Mouse (Mus musculus) erythroblast, embryonic 14.5 days (primary cell): Measurements from ENCODE around the gene Yars. TPM values are rescaled to one million over a fixed set of nuclear protein-coding genes. Genes with fewer than 3 reads are reported as not detected.
"Not testable (repeated sequence)": the region's sequence is repeated elsewhere in the genome, so short reads cannot be mapped to it uniquely, and the experiment has no call there.

Source experiments
- H3K27me3 ChIP-seq: 2 replicates; pipeline ENCODE4 v1.6.1; 2012; ENCODE audit warnings: inconsistent platforms; ENCODE audit not compliant: control insufficient read depth
- H3K36me3 ChIP-seq: 2 replicates; pipeline ENCODE4 v1.6.1; 2012; ENCODE audit warnings: mild to moderate bottlenecking, inconsistent platforms; ENCODE audit not compliant: control insufficient read depth
- H3K4me1 ChIP-seq: 2 replicates; pipeline ENCODE4 v1.6.1; 2012; ENCODE audit warnings: inconsistent platforms; ENCODE audit not compliant: control insufficient read depth
- H3K4me3 ChIP-seq: replicated peaks from 2 replicates; pipeline ENCODE3; 2012; ENCODE audit warnings: moderate library complexity, mild to moderate bottlenecking, inconsistent platforms
- H3K9me3 ChIP-seq: 2 replicates; pipeline ENCODE4 v1.6.1; 2012; ENCODE audit warnings: low read length, inconsistent platforms, mixed read lengths; ENCODE audit not compliant: control insufficient read depth
- GATA1 ChIP-seq: IDR thresholded peaks from 2 replicates; pipeline ENCODE4 v1.6.1; 2012; ENCODE audit warnings: low read length, inconsistent platforms, mixed read lengths
- TAL1 ChIP-seq: IDR thresholded peaks from 3 replicates; pipeline ENCODE4 v1.6.1; 2012; ENCODE audit warnings: low read length, inconsistent platforms, mixed read lengths
- polyA plus RNA-seq: library from polyadenylated mRNA; stranded (reverse); fragments of >175 nt; gene quantifications from 2 replicates; pipeline ENCODE4 v1.2.3, GENCODE M21; 2012

Yars gene
- polyA plus RNA-seq, 1 experiment, result 2.7 TPM

DNA sequence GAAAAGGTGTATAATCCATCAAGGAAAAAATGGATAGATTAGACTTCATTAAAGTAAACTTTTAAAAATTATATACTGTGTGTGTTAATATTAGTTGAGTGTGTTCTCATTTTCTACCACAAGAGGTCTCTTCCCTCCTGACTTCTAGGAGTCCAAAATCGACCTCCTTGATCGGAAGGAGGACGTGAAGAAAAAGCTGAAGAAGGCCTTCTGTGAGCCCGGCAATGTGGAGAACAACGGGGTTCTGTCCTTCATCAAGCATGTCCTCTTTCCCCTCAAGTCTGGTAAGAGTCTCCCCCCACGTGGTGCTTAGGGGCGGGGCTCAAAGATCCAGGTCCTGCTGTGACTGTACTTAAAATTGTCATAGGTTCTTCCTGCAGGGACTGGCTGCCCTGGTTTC lies 19.9 kb downstream of the Yars start:
- Histone ChIP-seq H3K4me1 (no peaks in the 10 kb centered on the region), H3K9me3 (no peaks in the 10 kb centered on the region), H3K4me3 (no peak overlapping the region), H3K27me3 (no peaks in the 10 kb centered on the region), H3K36me3 (peaks cover 98% of the 10 kb centered on the region)
- no peak for TF ChIP-seq GATA1

- Histone ChIP-seq H3K36me3 (peaks cover 98% of the 10 kb centered on the region), H3K9me3 (no peaks in the 10 kb centered on the region), H3K4me3 (no peak overlapping the region), H3K4me1 (no peaks in the 10 kb centered on the region), H3K27me3 (no peaks in the 10 kb centered on the region)
- no peak for TF ChIP-seq GATA1
- TF ChIP-seq TAL1, result no peak
These were observed 21.9 kb downstream of the Yars start for GRCm38 (mm10) chr4:129211461-129211860.

DNA sequence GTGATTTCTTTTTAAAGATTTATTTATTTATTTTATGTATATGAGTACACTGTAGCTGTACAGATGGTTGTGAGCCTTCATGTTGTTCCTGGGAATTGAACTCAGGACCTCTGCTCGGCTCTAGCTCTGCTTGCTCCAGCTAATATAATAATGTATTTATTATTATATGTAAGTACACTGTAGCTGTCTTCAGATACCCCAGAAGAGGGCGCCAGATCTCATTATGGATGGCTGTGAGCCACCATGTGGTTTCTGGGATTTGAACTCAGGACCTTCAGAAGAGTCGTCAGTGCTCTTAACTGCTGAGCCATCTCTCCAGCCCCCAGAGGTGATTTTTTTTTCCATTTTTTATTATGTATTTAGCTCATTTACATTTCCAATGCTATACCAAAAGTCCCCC lies 22.9 kb downstream of the Yars start:
- not testable (repeated sequence) for H3K4me1 ChIP-seq, H3K27me3 ChIP-seq, H3K9me3 ChIP-seq, H3K4me3 ChIP-seq
- H3K36me3 ChIP-seq, result peaks cover 98% of the 10 kb centered on the region

- Histone ChIP-seq H3K9me3 (peaks cover under 1% of the 10 kb centered on the region; the same call in 1 of the 2 replicates), H3K36me3 (peaks cover 84% of the 10 kb centered on the region), H3K4me1 (peaks cover 9% of the 10 kb centered on the region), H3K4me3 (no peak overlapping the region), H3K27me3 (peaks cover 22% of the 10 kb centered on the region)
- TF ChIP-seq GATA1, result no peak
- no peak for TF ChIP-seq TAL1
These were observed 29.1 kb downstream of the Yars start for GRCm38 (mm10) chr4:129218569-129219175.

- Histone ChIP-seq H3K27me3 (peaks cover 27% of the 10 kb centered on the region), H3K9me3 (peaks cover 5% of the 10 kb centered on the region; the same call in 1 of the 2 replicates), H3K4me3 (no peak overlapping the region), H3K4me1 (peaks cover 11% of the 10 kb centered on the region), H3K36me3 (peaks cover 81% of the 10 kb centered on the region)
- TF ChIP-seq GATA1 (no peak), TAL1 (no peak)
These were observed 29.6 kb downstream of the Yars start for GRCm38 (mm10) chr4:129219198-129219597.

GRCm38 (mm10) chr4:129220376-129221089 lies 31.0 kb downstream of the Yars start:
- Histone ChIP-seq H3K4me3 (no peak overlapping the region), H3K4me1 (peaks cover 11% of the 10 kb centered on the region), H3K27me3 (peaks cover 41% of the 10 kb centered on the region), H3K36me3 (peaks cover 68% of the 10 kb centered on the region), H3K9me3 (peaks cover 5% of the 10 kb centered on the region; the same call in 1 of the 2 replicates)
- TF ChIP-seq TAL1 (no peak), GATA1 (no peak)

DNA sequence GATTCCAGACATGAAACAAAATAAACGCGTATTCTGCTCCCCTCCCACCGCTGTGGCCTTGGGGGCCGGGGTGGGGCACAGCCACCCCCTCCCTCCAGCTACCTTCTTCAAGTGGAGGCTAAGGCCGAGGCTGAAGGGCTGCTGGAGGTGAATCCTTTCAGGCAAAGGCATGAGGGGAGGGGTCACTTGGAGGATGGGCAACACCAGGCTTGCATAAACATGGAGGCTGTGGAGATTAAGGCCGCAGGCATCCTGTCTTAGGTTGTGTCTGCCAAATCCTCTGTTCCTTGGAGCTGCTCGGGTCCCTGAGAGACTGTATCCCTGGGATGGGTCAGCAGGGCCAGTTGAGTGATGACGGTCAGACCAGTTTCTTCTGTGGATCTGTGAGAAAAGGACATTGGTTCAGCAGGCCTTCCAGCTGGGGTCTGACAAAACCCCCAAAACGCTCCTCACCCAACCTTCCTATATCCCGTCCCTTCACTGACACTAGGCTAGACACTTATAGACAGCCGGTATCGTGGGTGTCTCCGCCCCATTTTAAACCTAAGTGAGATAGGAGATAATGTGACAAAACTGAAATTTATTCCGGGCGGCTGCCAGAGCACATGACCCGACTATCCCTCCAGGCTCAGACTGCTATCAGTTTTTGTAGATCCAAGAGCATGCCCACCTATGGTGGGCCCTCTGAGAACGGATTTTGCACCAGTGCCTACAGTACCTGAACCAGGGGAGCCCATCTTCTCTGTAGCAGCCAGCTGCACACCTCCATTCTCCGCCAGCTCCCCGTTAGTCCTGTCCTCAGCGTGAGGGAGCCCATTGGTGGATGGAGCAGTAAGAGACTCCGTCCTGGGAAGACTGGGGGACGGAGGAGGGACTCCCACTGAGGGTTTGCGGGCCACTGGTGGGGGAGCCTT lies 31.8 kb downstream of the Yars start:
- peaks cover 5% of the 10 kb centered on the region; the same call in 1 of the 2 replicates for H3K9me3 ChIP-seq
- peaks cover 60% of the 10 kb centered on the region for H3K36me3 ChIP-seq
- no peak overlapping the region for H3K4me3 ChIP-seq
- H3K27me3 ChIP-seq, result peaks cover 49% of the 10 kb centered on the region
- H3K4me1 ChIP-seq, result peaks cover 11% of the 10 kb centered on the region
- TF ChIP-seq GATA1, result no peak
- no peak for TF ChIP-seq TAL1

GRCm38 (mm10) chr4:129222019-129222925 lies 32.7 kb downstream of the Yars start:
- Histone ChIP-seq H3K4me1 (peaks cover 11% of the 10 kb centered on the region), H3K4me3 (no peak overlapping the region), H3K9me3 (peaks cover 5% of the 10 kb centered on the region; the same call in 1 of the 2 replicates), H3K27me3 (peaks cover 58% of the 10 kb centered on the region), H3K36me3 (peaks cover 51% of the 10 kb centered on the region)
- TF ChIP-seq GATA1, result no peak
- no peak for TF ChIP-seq TAL1
